Mouse (Mus musculus) adrenal gland, postnatal 14 days (tissue): ENCODE data around the gene Proser3. TPM values are rescaled to one million over a fixed set of nuclear protein-coding genes. Genes with fewer than 3 reads are reported as not detected.
"Not testable (repeated sequence)": the region's sequence is repeated elsewhere in the genome, so short reads cannot be mapped to it uniquely, and the experiment has no call there.

Source experiments
- DNase-seq: peaks from one replicate; pipeline ENCODE4 v3.0.0; 2021; ENCODE audit warnings: mixed read lengths
- total RNA-seq: library from RNA; stranded (reverse); gene quantifications from 2 replicates; pipeline ENCODE4 v1.2.3, GENCODE M21; 2021

The Proser3 gene
- total RNA-seq, 1 experiment from 2014 or later = 7.6 TPM

GRCm38 (mm10) chr7:30544327-30544726 is 7.8 kb downstream of the Proser3 start:
- no peak for DNase-seq

GRCm38 (mm10) chr7:30540572-30540971 is 11.5 kb downstream of the Proser3 start:
- no peak for DNase-seq

- peak; percentile 97 for DNase-seq
Measured at GRCm38 (mm10) chr7:30534633-30535577, 17.2 kb downstream of the Proser3 start, which contains the start of gene Arhgap33. Gene Arhgap33 (minus strand): TSS chr7:30535060.

- peak; percentile 16 for DNase-seq
Measured at GRCm38 (mm10) chr7:30533941-30534632, 18.0 kb downstream of the Proser3 start.

- peak; percentile 57 for DNase-seq
Measured at GRCm38 (mm10) chr7:30532931-30533330, 19.2 kb downstream of the Proser3 start.

- no peak for DNase-seq
Measured at GRCm38 (mm10) chr7:30531291-30531815, 20.7 kb downstream of the Proser3 start.

- DNase-seq = no peak
Measured at GRCm38 (mm10) chr7:30526981-30527380, 25.1 kb downstream of the Proser3 start.

- no peak for DNase-seq
Measured at GRCm38 (mm10) chr7:30526399-30526798, 25.7 kb downstream of the Proser3 start.

- DNase-seq = no peak
Measured at GRCm38 (mm10) chr7:30525954-30526353, 26.1 kb downstream of the Proser3 start.

- peak; percentile 20 for DNase-seq
Measured at GRCm38 (mm10) chr7:30524487-30524886, 27.6 kb downstream of the Proser3 start.

GRCm38 (mm10) chr7:30522871-30523270 is 29.2 kb downstream of the Proser3 start:
- DNase-seq = no peak

GRCm38 (mm10) chr7:30520856-30521255 is 31.2 kb downstream of the Proser3 start:
- DNase-seq = no peak

GRCm38 (mm10) chr7:30520396-30520795 is 31.7 kb downstream of the Proser3 start:
- DNase-seq = no peak

- DNase-seq = no peak
Measured at GRCm38 (mm10) chr7:30518325-30518724, 33.8 kb downstream of the Proser3 start.

- DNase-seq = no peak
Measured at GRCm38 (mm10) chr7:30515003-30515760, 36.9 kb downstream of the Proser3 start.

- DNase-seq = no peak
Measured at GRCm38 (mm10) chr7:30508061-30508460, 44.0 kb downstream of the Proser3 start.

- not testable (repeated sequence) for DNase-seq
Measured at GRCm38 (mm10) chr7:30501159-30501558, 50.9 kb downstream of the Proser3 start.

- DNase-seq = peak; percentile 18
Measured at GRCm38 (mm10) chr7:30495506-30496042, 56.5 kb downstream of the Proser3 start.

- no peak for DNase-seq
Measured at GRCm38 (mm10) chr7:30493401-30493931, 58.6 kb downstream of the Proser3 start, which contains the start of gene Prodh2. Gene Prodh2 (plus strand): TSS chr7:30493622.

GRCm38 (mm10) chr7:30492765-30493164 is 59.3 kb downstream of the Proser3 start:
- peak; percentile 84 for DNase-seq

GRCm38 (mm10) chr7:30490957-30491307 is 61.2 kb downstream of the Proser3 start:
- DNase-seq = no peak
